Mouse (Mus musculus) layer of hippocampus, adult 9-10 months (tissue): ENCODE measurements around the gene Sf3b3.
"Not testable (repeated sequence)": the region's sequence is repeated elsewhere in the genome, so short reads cannot be mapped to it uniquely, and the experiment has no call there.

Source experiments
- DNase-seq: peaks from one replicate; pipeline ENCODE4 v3.0.0; 2022; ENCODE audit warnings: low spot score

Gene Sf3b3

DNA sequence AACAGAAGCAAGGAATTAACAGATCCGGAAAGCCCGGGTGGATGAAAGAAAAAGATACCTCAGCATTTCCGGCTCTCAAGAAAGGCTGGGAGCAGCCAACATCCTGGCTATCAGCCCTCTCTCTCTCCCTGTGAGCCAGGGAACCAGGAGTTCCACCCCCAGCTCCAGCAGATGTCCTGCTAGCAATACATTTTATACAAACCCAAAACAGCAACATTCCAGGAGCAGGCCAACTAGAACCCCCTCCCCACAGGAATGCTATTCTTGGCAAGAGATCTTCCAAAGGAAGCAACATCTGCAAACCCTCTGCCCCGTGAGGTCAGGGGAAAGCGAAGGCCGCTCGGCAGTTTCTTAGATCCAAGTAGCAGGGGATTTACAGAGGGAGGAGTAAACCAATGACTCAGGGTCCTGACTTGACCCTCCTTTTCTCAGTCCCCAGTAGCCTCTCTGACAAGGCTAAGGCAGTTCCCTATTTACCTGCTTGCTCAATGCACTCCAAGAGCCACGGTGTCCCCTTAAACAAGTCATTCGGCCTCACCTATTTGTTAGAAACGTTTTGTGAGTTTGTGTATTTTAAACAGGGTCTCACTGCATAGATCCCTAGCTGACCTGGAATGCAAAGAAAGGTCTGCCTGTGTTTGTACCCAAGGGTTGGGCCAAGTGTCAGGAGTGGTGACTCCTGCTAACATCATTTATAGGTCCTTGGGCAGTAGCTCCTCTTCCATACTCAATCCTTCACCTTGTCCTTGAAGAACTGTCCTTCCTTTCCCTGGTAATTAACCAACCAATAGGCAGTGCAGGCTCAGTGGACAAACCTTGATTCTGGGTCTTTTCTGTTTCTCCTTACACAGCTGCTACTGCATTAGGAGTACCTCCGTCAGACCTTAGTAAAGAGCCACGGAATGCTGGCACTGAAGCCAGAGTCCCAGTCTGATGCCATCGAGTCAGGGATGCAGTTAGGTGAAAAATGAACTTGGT lies 37.8 kb downstream of the Sf3b3 start:
- no peak for DNase-seq

DNA sequence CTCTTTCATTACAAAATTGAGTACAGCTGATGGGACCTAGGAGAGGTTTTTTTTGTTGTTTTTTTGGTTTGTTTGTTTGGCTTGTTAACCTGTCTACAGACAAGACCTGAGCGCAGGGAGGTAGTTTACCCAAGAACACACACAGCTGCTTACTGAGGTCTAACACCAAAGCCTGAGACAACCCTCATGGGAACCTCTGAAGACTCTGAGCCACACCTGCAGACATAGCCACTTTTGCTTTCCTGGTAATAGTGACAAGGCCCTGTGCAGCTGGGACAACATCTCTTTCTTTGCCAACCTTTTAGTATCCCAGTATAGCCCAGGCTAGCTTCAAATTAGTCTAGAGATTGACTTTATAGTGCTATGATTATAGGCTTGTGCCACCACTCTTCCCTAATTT lies 40.4 kb downstream of the Sf3b3 start:
- no peak for DNase-seq

GRCm38 (mm10) chr8:110805669-110806068 lies 40.9 kb downstream of the Sf3b3 start, which contains the start of gene Il34:
TSS of gene Il34 (minus strand) at chr8:110805924.
- no peak for DNase-seq

- DNase-seq, result no peak
These were observed 41.6 kb downstream of the Sf3b3 start for GRCm38 (mm10) chr8:110804825-110805514.

GRCm38 (mm10) chr8:110803856-110804255 lies 42.7 kb downstream of the Sf3b3 start:
- DNase-seq, result no peak

DNA sequence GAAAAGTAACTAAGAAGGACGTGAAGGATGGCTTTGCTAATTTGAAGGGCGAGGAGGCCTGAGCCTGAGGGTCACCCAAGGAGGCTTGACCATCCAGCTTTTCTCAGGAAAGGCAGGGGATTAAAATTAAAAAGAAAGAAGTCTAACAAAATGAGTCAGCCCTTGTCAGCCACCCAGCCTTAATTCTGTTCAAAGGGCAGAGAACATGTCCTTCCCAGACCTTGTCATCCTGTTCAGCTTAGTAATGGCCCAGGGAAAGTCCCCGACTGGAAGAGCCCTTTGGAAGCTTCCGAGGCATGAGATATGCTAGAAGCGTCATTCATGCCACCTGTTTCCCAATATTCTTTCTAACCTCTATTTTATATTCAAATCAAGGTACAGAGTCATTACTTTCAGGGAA lies 43.6 kb downstream of the Sf3b3 start:
- no peak for DNase-seq

GRCm38 (mm10) chr8:110797086-110797485 lies 49.5 kb downstream of the Sf3b3 start:
- DNase-seq, result no peak

DNA sequence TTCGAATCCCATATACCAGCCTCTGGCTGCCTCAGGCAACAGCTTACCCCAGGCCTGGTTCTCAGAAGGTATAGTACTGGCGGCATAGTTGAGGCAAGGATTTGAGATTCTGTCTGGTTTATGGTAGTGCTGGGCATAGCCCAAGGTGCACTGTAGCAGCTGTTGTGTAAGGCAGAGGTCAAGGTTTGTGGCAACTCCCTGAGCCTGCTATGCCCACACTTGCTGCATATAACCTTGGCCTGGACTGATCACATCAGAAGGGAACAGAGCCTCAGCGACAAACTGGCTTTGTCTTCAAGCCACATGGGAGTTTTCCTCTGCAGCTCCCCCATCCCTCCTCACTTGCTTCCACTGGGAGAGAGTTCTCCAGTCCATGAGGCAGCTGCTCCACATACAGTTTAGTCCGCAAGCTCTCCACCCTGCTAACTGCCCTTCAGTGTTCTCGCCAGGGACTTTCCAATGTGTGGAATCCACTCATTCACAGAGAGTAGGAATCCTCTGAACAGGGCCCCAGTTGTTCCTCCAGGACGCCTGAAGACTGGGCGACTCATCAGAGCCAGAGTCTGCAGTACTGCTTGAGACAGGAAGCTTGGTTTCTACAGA lies 52.1 kb downstream of the Sf3b3 start:
- no peak for DNase-seq

- DNase-seq, result no peak
These were observed 52.7 kb downstream of the Sf3b3 start for GRCm38 (mm10) chr8:110793936-110794335.

DNA sequence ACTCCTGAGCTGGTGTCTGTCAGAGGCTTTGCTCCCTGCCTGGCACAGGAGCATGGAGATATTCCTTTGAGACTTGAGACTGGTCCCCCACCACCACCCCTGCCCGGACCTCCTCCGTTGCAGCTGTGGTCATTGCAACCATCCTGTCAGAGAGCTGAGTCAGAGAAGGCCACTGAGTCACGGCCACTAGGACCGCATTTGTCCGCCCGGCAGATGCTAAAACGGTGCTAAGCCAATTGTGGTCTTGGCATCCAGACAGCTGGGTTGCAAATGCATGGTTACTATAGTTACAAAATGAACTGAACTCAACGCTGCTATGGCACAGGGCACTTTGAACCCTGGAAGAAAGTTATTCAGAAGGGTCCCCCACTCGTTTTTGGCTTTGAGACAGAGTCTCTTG lies 53.1 kb downstream of the Sf3b3 start:
- DNase-seq, result no peak

DNA sequence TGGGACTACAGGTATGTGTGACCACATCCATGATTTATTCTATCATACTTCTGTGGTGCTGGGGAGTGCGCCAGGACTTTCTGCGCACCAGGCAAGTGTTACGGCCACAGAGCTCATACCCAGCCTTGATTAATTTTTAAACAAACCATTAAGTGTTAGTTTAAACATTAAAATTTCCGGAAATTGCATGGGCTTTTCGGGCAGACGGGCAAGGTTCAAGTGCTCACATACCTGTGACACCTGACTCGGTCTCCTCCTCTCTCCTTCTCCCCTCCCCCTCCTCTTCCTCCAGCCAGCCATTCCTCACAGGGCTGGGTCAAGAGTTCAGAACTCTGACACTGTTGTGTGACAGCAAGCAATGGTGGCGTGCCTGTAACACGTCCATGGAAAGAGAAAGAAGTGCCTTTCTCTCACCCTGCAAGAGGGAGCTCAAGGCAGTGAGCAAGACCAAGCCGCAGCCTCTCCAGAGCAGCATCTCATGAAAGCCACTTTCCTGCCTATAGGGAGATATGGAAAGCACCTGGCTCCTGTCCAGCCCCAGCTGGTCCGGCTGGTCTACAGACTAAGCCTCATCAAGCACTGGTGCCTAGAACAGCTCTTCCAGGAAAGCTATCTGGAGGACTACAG lies 53.9 kb downstream of the Sf3b3 start:
- no peak for DNase-seq

DNA sequence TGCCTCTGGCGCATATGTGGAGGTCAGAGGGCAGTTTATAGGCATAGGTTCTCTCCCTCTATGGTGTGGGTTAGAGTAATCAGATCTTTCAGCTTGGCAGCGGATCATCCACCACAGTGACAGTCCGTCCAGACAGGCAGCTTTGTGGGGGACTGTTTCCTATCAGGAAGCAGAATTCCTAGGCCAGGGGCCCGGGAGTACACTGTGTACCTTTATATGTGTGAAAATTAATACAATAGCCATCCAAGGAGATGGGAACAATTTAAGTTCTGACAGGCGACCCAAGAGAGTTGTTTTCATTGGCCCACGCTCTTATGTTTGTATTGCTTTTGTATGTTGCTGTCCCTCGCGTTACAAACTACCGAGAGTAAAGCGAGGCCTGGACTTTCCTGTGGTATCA lies 55.4 kb downstream of the Sf3b3 start:
- DNase-seq, result no peak

- DNase-seq, result no peak
These were observed 56.3 kb downstream of the Sf3b3 start for GRCm38 (mm10) chr8:110790270-110790669.

DNA sequence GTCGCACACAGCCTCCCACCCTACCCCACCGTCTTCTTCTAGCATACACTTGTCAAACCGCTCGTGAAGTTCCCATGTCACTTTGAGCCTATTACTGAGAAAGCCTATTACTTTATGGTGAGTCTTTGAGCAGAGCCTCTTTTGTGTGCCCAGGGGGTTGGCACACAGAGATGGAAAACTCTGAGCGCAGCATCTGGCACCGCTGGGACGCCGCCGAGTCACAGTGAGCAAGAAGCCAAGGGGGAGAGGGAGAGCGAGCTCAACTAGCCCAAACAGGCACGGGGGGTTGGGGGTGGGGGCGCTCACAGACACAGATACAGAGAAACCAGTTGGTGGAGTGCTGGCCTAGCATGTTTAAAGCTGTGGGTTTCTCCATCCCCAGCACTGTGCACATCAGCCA lies 57.0 kb downstream of the Sf3b3 start:
- no peak for DNase-seq

DNA sequence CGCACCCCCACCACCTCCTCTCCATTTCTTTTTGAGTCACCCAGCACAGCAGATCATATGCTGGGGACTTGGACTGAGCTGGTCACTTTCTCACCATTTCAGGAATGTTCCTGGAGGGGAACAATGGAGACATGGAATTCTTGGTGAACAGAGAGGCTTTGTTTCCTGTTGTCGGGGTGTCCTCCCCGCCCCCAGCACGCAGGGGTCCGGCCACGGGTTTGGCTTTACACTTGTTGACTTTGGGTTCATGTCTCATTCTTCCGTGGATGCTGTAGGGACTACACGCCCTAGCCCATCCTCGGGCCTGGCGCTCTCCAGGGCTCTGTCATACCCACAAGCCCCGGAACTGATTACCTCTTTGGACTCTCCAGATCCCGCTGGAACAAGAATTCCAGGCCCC lies 57.6 kb downstream of the Sf3b3 start:
- no peak for DNase-seq

- DNase-seq, result no peak
These were observed 59.1 kb downstream of the Sf3b3 start for GRCm38 (mm10) chr8:110787411-110787954.

DNA sequence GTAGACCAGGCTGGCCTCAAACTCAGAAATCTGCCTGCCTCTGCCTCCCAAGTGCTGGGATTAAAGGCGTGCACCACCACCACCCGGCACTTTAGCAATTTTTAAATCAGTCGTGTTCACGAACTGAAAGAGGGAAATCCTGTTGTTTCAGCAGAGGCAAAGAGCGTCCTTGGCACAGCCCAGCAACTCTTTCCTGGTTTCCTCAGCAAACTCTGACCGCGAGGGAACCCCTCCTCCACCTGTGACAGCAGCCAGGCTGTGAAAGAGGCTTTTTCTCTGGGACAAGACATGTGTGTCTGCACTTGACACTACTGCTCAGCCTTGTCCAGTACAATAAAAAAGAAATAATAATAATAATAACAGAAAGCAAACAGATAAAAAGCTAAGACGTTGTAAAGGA lies 59.7 kb downstream of the Sf3b3 start:
- no peak for DNase-seq

- DNase-seq, result not testable (repeated sequence)
These were observed 60.1 kb downstream of the Sf3b3 start for GRCm38 (mm10) chr8:110786501-110786900.

GRCm38 (mm10) chr8:110785366-110785765 lies 61.2 kb downstream of the Sf3b3 start:
- DNase-seq, result no peak

DNA sequence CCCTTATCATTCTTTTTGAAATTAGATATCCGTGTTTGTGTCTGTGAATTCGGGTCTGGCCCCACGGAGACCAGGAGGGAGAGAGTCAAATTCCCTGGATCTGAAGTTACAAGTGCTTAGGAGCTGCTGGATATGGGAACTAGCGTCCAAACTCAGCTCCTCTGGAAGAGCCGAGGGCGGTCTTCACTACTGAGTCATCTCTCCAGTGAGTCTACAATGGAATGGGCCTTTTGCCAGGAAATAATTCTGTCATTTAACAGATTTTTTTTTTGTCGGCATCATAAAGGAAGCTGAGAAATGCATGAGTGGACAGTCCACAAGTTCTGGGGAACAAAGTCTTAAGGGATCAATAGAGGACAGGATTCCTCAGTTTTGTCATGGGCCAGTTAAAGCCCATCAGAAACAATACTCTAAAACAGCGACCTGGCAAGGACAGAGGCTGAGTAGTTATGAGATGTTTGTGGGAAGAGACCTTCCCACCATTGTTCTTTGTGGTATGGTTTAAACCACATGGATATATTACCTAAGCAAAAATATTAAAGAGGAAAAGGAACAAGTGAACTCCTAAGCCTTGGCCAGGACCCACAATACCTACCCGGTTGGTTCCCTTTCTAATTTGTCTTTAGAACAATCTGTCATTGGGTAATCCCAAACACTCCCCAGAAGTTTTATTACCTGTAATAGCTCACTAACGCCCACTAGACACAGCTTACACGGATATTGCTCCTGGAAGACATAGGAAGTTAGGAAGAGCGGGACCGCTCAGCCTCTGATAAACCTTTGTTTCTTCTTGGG lies 66.5 kb downstream of the Sf3b3 start:
- no peak for DNase-seq

- no peak for DNase-seq
These were observed 70.3 kb downstream of the Sf3b3 start for GRCm38 (mm10) chr8:110776335-110776734.
